In genomic region chr2:120134453-120135075, GRCm38 (mm10) we compare ENCODE assay signal across 10 mouse cellular contexts. TPM values are rescaled to one million over a fixed set of nuclear protein-coding genes. Genes with fewer than 3 reads are reported as not detected.
A peak's percentile ranks its signal among the peaks of the same experiment; 100 is the strongest.
DNase-seq lines count a peak whose midpoint lies in the region; ATAC-seq lines count a peak whose summit lies in the region.
"Had no signal": no experiment of that assay in that cellular context is flagged by ENCODE, and none has a peak within 500 bp of the region (broad histone marks: within the 10 kb centered on the region; RNA-seq: fewer than 3 reads in every experiment).

No protein-coding gene starts in this region.

- no peak overlapping the region for H3K4me2 ChIP-seq in liver, embryonic 16.5 days (ENCODE audit: low read depth, low read length)

- H3K4me3 ChIP-seq in liver, embryonic 16.5 days (ENCODE audit: low read depth, low read length) = no peak overlapping the region

- no peaks in the 10 kb centered on the region for H3K27me3 ChIP-seq in liver, embryonic 16.5 days (ENCODE audit: control insufficient read depth, insufficient read depth, low read depth, low read length)

- no peak overlapping the region for H3K9ac ChIP-seq in liver, embryonic 16.5 days (ENCODE audit: low read depth, low read length)

- DNase-seq in frontal cortex, postnatal 25 days (ENCODE audit: low spot score in 2 of 2) = no peak
- DNase-seq in spleen, adult 18-20 months = peak; percentile 36 to 41
- no peak for DNase-seq in spleen, adult 12 weeks (ENCODE audit: low spot score)
- no peak for DNase-seq in embryo, embryonic 9.5 days (ENCODE audit: extremely low spot score)
- DNase-seq in adrenal gland, adult 2 months = no peak

- peak; percentile 34; the same call in 1 of the 2 replicates for ATAC-seq in frontal cortex, adult (ENCODE audit: low TSS enrichment)
- ATAC-seq in liver, embryonic 16.5 days (ENCODE audit: low read depth) = 0 out of 2 replicates have a peak, but pooled peaks have one; percentile 9
- no peak for ATAC-seq in CD4-positive, CD25-positive, alpha-beta regulatory T cell, adult 4 months
- ATAC-seq: forebrain, embryonic 14.5 days; intestine, postnatal 0 days had no signal

- H3K36me3 ChIP-seq in liver, embryonic 16.5 days (ENCODE audit: control insufficient read depth, insufficient read depth) = no peaks in the 10 kb centered on the region

- no peaks in the 10 kb centered on the region; the same call in 1 of the 2 replicates for H3K4me1 ChIP-seq in liver, embryonic 16.5 days (ENCODE audit: control insufficient read depth, low read depth, low read length)

- no peaks in the 10 kb centered on the region for H3K9me3 ChIP-seq in liver, embryonic 16.5 days (replicated peaks; ENCODE audit: control insufficient read depth, low read length)

- peak overlapping the region; percentile 30; the same call in 1 of the 2 replicates for H3K27ac ChIP-seq in liver, embryonic 16.5 days (ENCODE audit: low read length)

RNA-seq across cellular contexts. Expression of gene Ehd4, which starts 19.8 kb away (rescaled TPM):
- 17.5 and 20.6 TPM in 2 replicates for polyA plus RNA-seq in liver, embryonic 16.5 days (2015; fragmentation: Nextera tagmentation; extraction: Ambion mirVana)
- polyA plus RNA-seq in CD4-positive, CD25-positive, alpha-beta regulatory T cell, adult 4 months (2017; shearing (Covaris generic)) = 1 to 10 TPM; 6.6 to 8.5 TPM
- total RNA-seq in adrenal gland, adult 2 months (2021) = 10 to 100 TPM; 39.1 to 65.2 TPM
- 19.1 and 25.4 TPM in 2 replicates for polyA plus RNA-seq in adrenal gland, adult 2 months (2012; rRNA removed)

Comparison
In these comparisons a context has a peak if more than half of its experiments do, and no peak if none do; other contexts are left out.
1. DNase-seq: peak in spleen, adult 18-20 months (2 of 2); none in frontal cortex, postnatal 25 days (0 of 2), spleen, adult 12 weeks (single experiment), embryo, embryonic 9.5 days (single experiment) and adrenal gland, adult 2 months (single experiment).